Mouse (Mus musculus): ENCODE data around the gene Rfc1.

- TF ChIP-seq CTCF (IDR thresholded peaks at IDR 0.05; ENCODE audit: low read depth, low read length) (no peak), GATA2 (IDR thresholded peaks at IDR 0.05; ENCODE audit: borderline replicate concordance, low read depth, low read length) (no peak)
Measured at GRCm38 (mm10) chr5:65329971-65330370, 5.5 kb downstream of the Rfc1 start.
